Mouse (Mus musculus): ENCODE data around the gene Samd4b.

GRCm38 (mm10) chr7:28547154-28547553 lies 50.8 kb downstream of the Samd4b start, which contains the start of gene Nccrp1:
- TF ChIP-seq HCFC1 (IDR thresholded peaks at IDR 0.05; ENCODE audit: borderline replicate concordance, insufficient read depth, low read length), result no peak
- no peak for TF ChIP-seq CHD2 (IDR thresholded peaks at IDR 0.05; ENCODE audit: low read depth, low read length)
- TF ChIP-seq MAFK (IDR thresholded peaks at IDR 0.05; ENCODE audit: insufficient read depth, low read depth, low read length), result no peak
